Mouse (Mus musculus): Measurements from ENCODE around the gene Magix.

DNA sequence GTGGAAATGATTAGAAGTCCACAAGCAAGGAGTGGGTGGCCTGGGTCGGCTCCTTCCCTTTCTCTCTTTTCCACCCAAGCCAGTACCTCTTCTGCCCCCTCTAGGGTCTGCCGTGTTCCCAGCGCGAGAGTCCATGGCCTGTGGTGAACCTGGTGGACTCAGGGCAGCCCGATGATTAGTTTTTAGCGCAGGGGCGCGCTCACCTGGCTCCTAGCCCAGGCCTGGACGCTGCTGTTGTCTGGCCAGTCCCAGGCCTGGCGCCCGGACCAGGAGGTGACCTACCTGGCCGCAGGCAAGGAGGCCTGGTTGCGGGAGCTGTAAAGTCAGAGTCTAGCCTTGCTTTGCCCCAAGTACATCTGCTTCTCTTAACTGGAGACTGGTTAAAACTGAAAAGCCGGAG lies at the start of gene Magix:
- TF ChIP-seq CTCF (IDR thresholded peaks at IDR 0.05; ENCODE audit: borderline replicate concordance, insufficient read depth, low read depth, low read length) (no peak), POLR2A (IDR thresholded peaks at IDR 0.05; ENCODE audit: borderline replicate concordance, insufficient read depth, low read length) (no peak)
